Mouse (Mus musculus) frontal cortex, postnatal 10 days (tissue): ENCODE results near the gene Cd248.
"Not testable (repeated sequence)": the region's sequence is repeated elsewhere in the genome, so short reads cannot be mapped to it uniquely, and the experiment has no call there.

Source experiments
- DNase-seq, 2 experiments: peaks; one replicate each; pipeline ENCODE4 v3.0.0; 2022; ENCODE audit warnings: low spot score in 2 of 2, mixed read lengths in 1 of 2

Gene Cd248

DNA sequence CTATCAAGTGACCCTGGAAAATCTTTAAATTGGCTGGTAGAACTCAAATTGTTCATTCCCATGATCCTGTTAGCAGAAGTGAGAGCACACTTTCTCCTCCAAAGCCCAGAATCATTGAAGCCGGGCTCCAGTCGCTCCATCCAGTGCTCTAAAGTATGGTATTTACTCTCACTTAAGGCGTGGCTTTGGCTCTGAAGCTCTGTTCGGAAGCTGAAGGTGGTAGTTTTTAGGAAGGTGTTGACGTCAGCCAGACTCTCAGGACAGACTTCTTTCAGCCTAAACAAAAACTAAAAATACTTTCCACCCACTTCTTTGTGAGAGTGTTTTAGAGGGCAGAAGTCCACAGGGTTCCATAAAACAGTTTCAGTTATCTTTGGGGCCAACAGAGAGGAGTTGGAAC, 5.6 kb downstream of the Cd248 start:
- DNase-seq: no peak

- no peak for DNase-seq
These were observed 11.4 kb downstream of the Cd248 start for GRCm38 (mm10) chr19:5079279-5079678.

- DNase-seq: no peak
These were observed 14.1 kb downstream of the Cd248 start for GRCm38 (mm10) chr19:5082005-5082404.

DNA sequence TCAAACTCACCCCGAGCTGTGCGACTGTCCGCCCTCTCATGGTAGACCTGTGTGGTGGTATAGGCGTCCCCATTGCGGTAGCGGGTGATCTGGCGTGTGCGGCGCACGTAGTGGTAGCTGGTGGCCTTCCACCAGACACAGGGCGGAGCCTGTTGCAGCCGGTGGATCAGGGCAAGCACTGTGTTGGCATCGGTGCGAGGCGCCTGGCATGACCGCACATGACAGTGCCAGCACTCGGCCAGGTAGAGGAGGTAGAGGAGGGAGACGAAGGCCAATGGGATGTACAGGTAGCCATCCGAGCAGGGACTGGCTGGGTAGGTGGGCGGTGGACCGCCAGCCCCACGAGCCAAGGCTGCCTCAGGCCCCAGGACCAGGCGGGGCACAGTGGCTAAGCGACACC, 14.7 kb downstream of the Cd248 start:
- no peak for DNase-seq

DNA sequence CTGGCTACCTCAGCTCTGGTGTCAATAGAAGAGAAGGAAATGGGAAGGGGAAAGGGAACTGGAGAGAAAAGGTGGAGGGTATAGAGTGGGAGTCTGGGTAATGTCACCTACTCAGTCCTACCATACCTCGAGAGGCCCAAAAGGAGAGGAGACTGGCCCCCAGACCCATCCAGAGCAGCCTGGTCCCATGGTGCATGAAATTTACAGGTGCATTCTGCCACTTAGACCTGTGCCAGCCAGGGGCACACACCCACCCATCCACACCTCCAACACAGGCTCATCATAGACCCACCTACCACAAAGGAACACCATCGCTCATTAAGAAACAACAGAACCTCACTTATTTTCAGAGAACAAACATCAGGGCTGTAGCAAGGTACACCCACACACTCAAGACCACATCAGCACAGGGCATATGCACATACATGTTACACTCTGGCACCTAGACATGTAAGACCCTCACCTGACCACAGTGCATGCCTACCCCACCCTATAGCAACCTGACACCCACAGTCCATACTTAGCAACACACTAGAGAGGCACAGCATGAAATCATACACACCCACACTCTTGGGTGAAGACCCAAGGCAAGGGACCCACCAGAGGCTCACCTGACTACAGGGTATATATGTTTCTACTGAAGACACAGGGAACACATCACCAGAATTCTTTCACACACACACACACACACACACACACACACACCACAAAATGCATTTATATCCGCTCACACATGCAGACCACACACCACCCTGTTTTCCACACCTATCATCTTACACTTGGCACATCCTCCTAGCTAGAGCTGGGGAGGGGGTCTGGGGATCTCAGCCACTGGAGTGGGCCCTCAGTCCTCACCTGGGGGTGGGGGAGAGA, 16.3 kb downstream of the Cd248 start:
- DNase-seq: no peak

DNA sequence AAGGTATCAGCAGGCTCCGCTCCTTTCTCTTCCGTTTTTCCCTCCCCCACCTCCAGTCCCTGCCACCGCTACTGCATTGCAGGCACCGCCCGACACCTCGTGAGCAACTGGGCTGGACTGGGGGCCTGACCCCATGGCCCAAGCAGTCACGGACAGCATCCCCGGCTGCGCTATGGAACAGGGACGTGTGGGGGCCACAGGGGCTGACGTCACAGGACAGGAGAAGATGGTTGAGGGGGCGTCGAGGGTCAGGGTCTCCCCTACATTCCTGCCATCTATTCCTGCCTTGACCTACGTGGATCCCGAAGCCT, 16.9 kb downstream of the Cd248 start:
- no peak for DNase-seq

DNA sequence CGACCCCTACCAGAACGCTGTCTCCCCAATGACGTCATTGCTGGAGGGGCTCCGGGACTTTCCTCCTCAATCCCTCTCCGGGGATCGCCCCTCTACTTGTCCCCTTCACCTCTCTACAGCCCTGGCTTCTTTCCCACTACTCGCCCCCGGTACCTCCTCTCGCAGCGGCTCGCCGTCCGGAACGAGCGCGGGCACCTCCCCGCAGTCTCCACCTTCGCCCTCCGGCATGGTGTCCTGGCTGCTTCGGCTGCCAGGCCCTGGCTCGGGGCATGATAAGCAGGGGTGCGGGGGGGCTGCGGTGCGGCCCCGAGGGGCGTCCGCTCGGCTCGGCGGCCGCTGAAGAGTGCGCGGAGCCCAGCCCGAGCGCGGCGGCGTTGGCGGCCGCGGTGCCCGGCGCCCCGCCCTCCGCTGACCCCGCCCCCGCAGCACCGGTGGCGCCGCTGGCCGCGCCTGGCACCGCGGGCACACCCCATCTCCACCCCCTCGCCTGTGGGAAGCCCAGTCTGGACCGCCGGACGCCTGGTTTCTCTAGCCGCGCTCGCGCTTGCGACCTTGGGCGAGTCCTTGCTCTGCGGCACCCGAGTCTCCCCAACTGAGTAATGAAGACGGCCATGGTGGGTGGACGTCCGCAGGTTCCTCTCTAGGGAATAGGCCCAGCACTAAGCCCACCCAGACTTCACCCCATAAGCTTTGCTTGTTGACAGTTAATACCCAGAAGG, 17.4 kb downstream of the Cd248 start, which contains the start of gene Tmem151a:
Tmem151a (minus strand) TSS at position 387 of the 719 bp plus-strand sequence.
- DNase-seq: no peak

DNA sequence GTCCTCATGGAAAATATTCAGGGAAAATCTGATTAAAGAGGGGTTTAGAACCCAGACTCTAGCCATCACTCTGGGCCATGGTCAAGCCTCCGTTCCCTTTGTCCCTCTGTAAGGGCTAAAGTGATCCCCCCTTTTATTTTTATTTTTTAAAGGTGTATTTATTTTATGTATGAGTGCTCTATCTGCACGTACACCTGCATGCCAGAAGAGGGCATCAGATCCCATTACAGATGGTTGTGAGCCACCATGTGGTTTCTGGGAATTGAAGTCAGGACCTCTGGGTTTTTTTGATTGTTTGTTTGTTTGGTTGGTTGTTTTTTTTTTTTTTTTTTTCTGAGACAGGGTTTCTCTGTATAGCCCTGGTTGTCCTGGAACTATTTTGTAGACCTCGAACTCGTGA, 18.7 kb downstream of the Cd248 start:
- DNase-seq: not testable (repeated sequence)

GRCm38 (mm10) chr19:5087884-5088728, 20.2 kb downstream of the Cd248 start, which contains the start of gene Yif1a:
Gene Yif1a (plus strand): TSS chr19:5088538.
- peak; percentile 93 to 97 for DNase-seq

- no peak for DNase-seq
These were observed 21.4 kb downstream of the Cd248 start for GRCm38 (mm10) chr19:5089324-5089723.

GRCm38 (mm10) chr19:5092083-5092482, 24.2 kb downstream of the Cd248 start:
- no peak for DNase-seq

- DNase-seq: no peak
These were observed 25.8 kb downstream of the Cd248 start for GRCm38 (mm10) chr19:5093481-5094242.

DNA sequence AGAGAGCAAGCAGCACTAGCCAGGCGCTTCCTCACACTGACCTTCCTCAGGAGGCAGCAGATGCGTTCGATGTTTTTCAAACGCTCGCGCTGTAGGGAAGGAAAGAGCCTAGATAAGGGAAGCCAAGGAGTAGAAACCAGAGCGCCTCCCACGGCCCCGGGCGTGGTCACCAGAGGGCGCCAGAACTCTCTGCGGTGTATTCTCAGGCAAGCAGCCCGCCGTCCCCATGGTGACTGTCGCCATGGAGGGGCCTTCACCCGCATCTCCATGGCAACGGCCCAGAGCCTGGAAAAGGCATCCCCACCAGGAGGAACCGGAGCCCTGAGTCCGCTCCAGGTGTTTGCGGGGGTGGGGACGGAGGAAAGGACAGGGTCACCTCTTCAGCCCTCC, 26.4 kb downstream of the Cd248 start:
- peak; percentile 96 to 97 for DNase-seq

- DNase-seq: no peak
These were observed 27.0 kb downstream of the Cd248 start for GRCm38 (mm10) chr19:5094746-5095417.

- DNase-seq: no peak
These were observed 28.1 kb downstream of the Cd248 start for GRCm38 (mm10) chr19:5095887-5096474.

GRCm38 (mm10) chr19:5097521-5098362, 29.9 kb downstream of the Cd248 start:
- DNase-seq: no peak

DNA sequence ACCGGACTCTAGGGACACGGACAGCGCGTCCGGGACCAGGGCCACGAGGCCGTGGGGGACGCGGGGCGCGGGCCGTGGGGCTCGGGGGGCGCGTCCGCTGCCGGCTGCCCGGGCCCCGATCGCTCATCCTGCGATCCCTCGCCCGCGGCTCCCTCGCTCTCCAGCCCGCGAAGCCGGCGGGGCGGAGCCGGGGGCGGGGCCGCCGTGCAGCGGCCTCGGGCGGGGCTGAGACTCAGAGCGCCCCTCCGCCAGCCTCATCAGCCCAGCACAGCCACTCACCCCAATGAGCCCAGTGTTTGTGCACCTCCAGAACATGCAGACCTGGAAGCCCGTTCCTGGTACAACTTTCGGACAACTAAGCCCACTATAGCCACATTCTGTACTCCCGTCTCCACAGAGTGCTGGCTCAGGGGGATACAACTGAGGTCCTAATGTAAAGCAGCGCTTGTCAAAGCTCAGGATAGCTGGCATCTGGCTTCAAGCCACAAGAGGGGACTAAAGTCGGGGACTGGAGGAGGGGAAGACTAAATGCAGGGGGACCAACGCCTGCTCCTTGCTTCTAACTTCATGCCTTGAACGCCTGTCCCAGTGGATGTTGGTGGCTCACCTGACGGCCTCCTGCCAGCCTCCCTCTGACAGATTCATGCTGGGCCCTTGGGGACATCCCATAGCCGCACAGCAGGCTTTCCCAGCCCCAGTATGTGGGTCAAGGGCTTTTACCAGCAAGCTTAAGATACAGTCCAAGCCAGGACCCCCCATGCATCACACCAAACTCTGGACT, 30.7 kb downstream of the Cd248 start, which contains the start of gene Cnih2:
Cnih2 (minus strand) TSS at position 159 of the 781 bp plus-strand sequence.
- DNase-seq: no peak

- no peak for DNase-seq
These were observed 38.2 kb downstream of the Cd248 start for GRCm38 (mm10) chr19:5106074-5106473.
